Mouse (Mus musculus) heart, embryonic 15.5 days (tissue): ENCODE data around the gene AI837181. TPM values are rescaled to one million over a fixed set of nuclear protein-coding genes. Genes with fewer than 3 reads are reported as not detected.

Experiments used
- ATAC-seq: fragments of 200-750 bp; cut with Nextera tagmentation; replicated peaks from 2 replicates; pipeline ENCODE4 v1.8.0; 2017; ENCODE audit warnings: low read depth, moderate TSS enrichment; ENCODE audit not compliant: insufficient number of reproducible peaks, insufficient read depth, low FRiP score
- H3K27ac ChIP-seq: fragments of 300-500 bp; sonication (generic); 2 replicates; pipeline ENCODE4 v1.5.1; 2015; ENCODE audit warnings: mild to moderate bottlenecking, inconsistent platforms
- H3K27me3 ChIP-seq: fragments of 300-500 bp; sonication (generic); 2 replicates; pipeline ENCODE4 v1.6.1; 2015; ENCODE audit warnings: inconsistent platforms
- H3K36me3 ChIP-seq: fragments of 300-500 bp; sonication (generic); 2 replicates; pipeline ENCODE4 v1.6.1; 2015; ENCODE audit warnings: mild to moderate bottlenecking, inconsistent platforms
- H3K4me1 ChIP-seq: fragments of 300-500 bp; sonication (generic); replicated peaks from 2 replicates; pipeline ENCODE4 v1.6.1; 2015; ENCODE audit warnings: inconsistent platforms
- H3K4me2 ChIP-seq: fragments of 300-500 bp; sonication (generic); 2 replicates; pipeline ENCODE4 v1.6.1; 2015; ENCODE audit warnings: inconsistent platforms, mild to moderate bottlenecking, moderate library complexity
- H3K4me3 ChIP-seq: fragments of 300-500 bp; sonication (generic); 2 replicates; pipeline ENCODE4 v1.5.1; 2015; ENCODE audit warnings: mild to moderate bottlenecking, inconsistent platforms
- H3K9ac ChIP-seq: fragments of 300-500 bp; sonication (generic); 2 replicates; pipeline ENCODE4 v1.6.1; 2015; ENCODE audit warnings: mild to moderate bottlenecking, inconsistent platforms
- H3K9me3 ChIP-seq: fragments of 300-500 bp; sonication (generic); replicated peaks from 2 replicates; pipeline ENCODE4 v1.6.1; 2016; ENCODE audit warnings: inconsistent platforms
- WGBS: fragments of 180-500 bp; shearing (Covaris S2); methylation state at CpG from one replicate; pipeline ENCODE4 v1.1.7; 2015; ENCODE audit warnings: mixed read lengths; 5-methylcytosine and 5-hydroxymethylcytosine counted together
- polyA plus RNA-seq: library from polyadenylated mRNA; unstranded; fragments of >200 nt; fragmentation: Nextera tagmentation; extraction: Ambion mirVana; gene quantifications from 2 replicates; pipeline ENCODE4 v1.2.1, GENCODE M21; 2015

AI837181 gene
- polyA plus RNA-seq, 1 experiment from 2014 or later = 34.8 TPM

- Histone ChIP-seq H3K9me3 (no peaks in the 10 kb centered on the region), H3K27me3 (no peaks in the 10 kb centered on the region), H3K4me1 (peaks cover 50% of the 10 kb centered on the region), H3K4me3 (peak within 1 kb of the TSS; percentile 77), H3K27ac (peak within 1 kb of the TSS; percentile 81), H3K4me2 (peak within 1 kb of the TSS; percentile 76), H3K36me3 (peaks cover 19% of the 10 kb centered on the region), H3K9ac (peak within 1 kb of the TSS; percentile 79)
- ATAC-seq = peak; percentile 51
- WGBS = under 1% methylated on average over 32 of the region's 32 CpGs
Observed at GRCm38 (mm10) chr19:5460465-5460911, 35.5 kb downstream of the AI837181 start, which contains the start of gene Fibp. Gene Fibp (plus strand): TSS chr19:5460615.

- no peak for ATAC-seq
- Histone ChIP-seq H3K27ac (no peak overlapping the region), H3K4me3 (peak overlapping the region; percentile 77), H3K9ac (no peak overlapping the region; the same call in 1 of the 2 replicates), H3K36me3 (peaks cover 28% of the 10 kb centered on the region), H3K27me3 (no peaks in the 10 kb centered on the region), H3K9me3 (no peaks in the 10 kb centered on the region), H3K4me2 (peak overlapping the region; percentile 76), H3K4me1 (peaks cover 41% of the 10 kb centered on the region)
- 84% methylated on average over 6 of the region's 6 CpGs for WGBS
Observed at GRCm38 (mm10) chr19:5461411-5461810, 36.5 kb downstream of the AI837181 start.

- Histone ChIP-seq H3K4me2 (no peak overlapping the region), H3K4me3 (no peak overlapping the region), H3K9me3 (no peaks in the 10 kb centered on the region), H3K36me3 (peaks cover 41% of the 10 kb centered on the region), H3K9ac (no peak overlapping the region), H3K27me3 (no peaks in the 10 kb centered on the region), H3K27ac (no peak overlapping the region), H3K4me1 (peaks cover 31% of the 10 kb centered on the region)
- no peak for ATAC-seq
- WGBS = 85% methylated on average over 9 of the region's 9 CpGs
Observed at GRCm38 (mm10) chr19:5463212-5463611, 38.3 kb downstream of the AI837181 start.

- Histone ChIP-seq H3K27ac (peak overlapping the region; percentile 82), H3K4me2 (peak overlapping the region; percentile 54), H3K4me3 (peak overlapping the region; percentile 36), H3K9ac (peak overlapping the region; percentile 48), H3K9me3 (no peaks in the 10 kb centered on the region), H3K4me1 (peaks cover 30% of the 10 kb centered on the region), H3K36me3 (peaks cover 41% of the 10 kb centered on the region), H3K27me3 (no peaks in the 10 kb centered on the region)
- ATAC-seq = peak; percentile 51; the same call in 1 of the 2 replicates
- 35% methylated on average over 15 of the region's 15 CpGs for WGBS
Observed at GRCm38 (mm10) chr19:5463791-5464562, 39.0 kb downstream of the AI837181 start.

- Histone ChIP-seq H3K9me3 (no peaks in the 10 kb centered on the region), H3K27me3 (no peaks in the 10 kb centered on the region), H3K9ac (0 out of 2 replicates have a peak overlapping the region, but pooled peaks have one; percentile 26), H3K4me3 (peak overlapping the region; percentile 36), H3K36me3 (peaks cover 41% of the 10 kb centered on the region), H3K4me2 (peak overlapping the region; percentile 54), H3K27ac (peak overlapping the region; percentile 82), H3K4me1 (peaks cover 26% of the 10 kb centered on the region)
- WGBS = 94% methylated on average over 8 of the region's 8 CpGs
- ATAC-seq = no peak
Observed at GRCm38 (mm10) chr19:5465037-5465436, 40.1 kb downstream of the AI837181 start.

- WGBS = 85% methylated on average over 6 of the region's 6 CpGs
- no peaks in the 10 kb centered on the region for H3K27me3 ChIP-seq
- no peak overlapping the region for H3K9ac ChIP-seq
- no peak overlapping the region for H3K4me3 ChIP-seq
- no peak overlapping the region for H3K4me2 ChIP-seq
- peaks cover 41% of the 10 kb centered on the region for H3K36me3 ChIP-seq
- ATAC-seq = no peak
- H3K27ac ChIP-seq = no peak overlapping the region
- no peaks in the 10 kb centered on the region for H3K9me3 ChIP-seq
- peaks cover 13% of the 10 kb centered on the region for H3K4me1 ChIP-seq
Observed at GRCm38 (mm10) chr19:5466916-5467500, 42.1 kb downstream of the AI837181 start.

- H3K36me3 ChIP-seq = peaks cover 32% of the 10 kb centered on the region
- H3K4me1 ChIP-seq = peaks cover 16% of the 10 kb centered on the region
- no peak for ATAC-seq
- H3K4me3 ChIP-seq = no peak within 1 kb of the TSS
- no peak within 1 kb of the TSS for H3K27ac ChIP-seq
- H3K9me3 ChIP-seq = no peaks in the 10 kb centered on the region
- WGBS = 52% methylated on average over 5 of the region's 5 CpGs
- 0 out of 2 replicates have a peak within 1 kb of the TSS, but pooled peaks have one; percentile 2 for H3K9ac ChIP-seq
- no peaks in the 10 kb centered on the region for H3K27me3 ChIP-seq
- no peak within 1 kb of the TSS for H3K4me2 ChIP-seq
Observed at GRCm38 (mm10) chr19:5468374-5468773, 43.4 kb downstream of the AI837181 start, which contains the start of gene Ctsw. Gene Ctsw (minus strand): TSS chr19:5468507.

- peaks cover 23% of the 10 kb centered on the region for H3K4me1 ChIP-seq
- H3K36me3 ChIP-seq = peaks cover 9% of the 10 kb centered on the region; the same call in 1 of the 2 replicates
- H3K4me3 ChIP-seq = no peak overlapping the region
- H3K27me3 ChIP-seq = no peaks in the 10 kb centered on the region
- no peak overlapping the region for H3K4me2 ChIP-seq
- no peak for ATAC-seq
- no peak overlapping the region for H3K9ac ChIP-seq
- no peak overlapping the region for H3K27ac ChIP-seq
- WGBS = 49% methylated on average over 5 of the region's 5 CpGs
- no peaks in the 10 kb centered on the region for H3K9me3 ChIP-seq
Observed at GRCm38 (mm10) chr19:5471846-5472245, 46.9 kb downstream of the AI837181 start.

GRCm38 (mm10) chr19:5472857-5473256 lies 47.9 kb downstream of the AI837181 start:
- no peak for ATAC-seq
- H3K27ac ChIP-seq = no peak overlapping the region

GRCm38 (mm10) chr19:5473720-5474119 lies 48.8 kb downstream of the AI837181 start, which contains the start of gene Efemp2:
Gene Efemp2 (plus strand): TSS chr19:5473954.
- Histone ChIP-seq H3K4me1 (peaks cover 23% of the 10 kb centered on the region), H3K4me2 (peak within 1 kb of the TSS; percentile 90), H3K9ac (peak within 1 kb of the TSS; percentile 73), H3K27ac (peak within 1 kb of the TSS; percentile 81), H3K9me3 (no peaks in the 10 kb centered on the region), H3K27me3 (no peaks in the 10 kb centered on the region), H3K36me3 (0 out of 2 replicates have a peak, but pooled peaks cover 2% of the 10 kb centered on the region), H3K4me3 (peak within 1 kb of the TSS; percentile 68)
- ATAC-seq = peak; percentile 82
- WGBS = 3% methylated on average over 22 of the region's 22 CpGs

More at GRCm38 (mm10) chr19:5472857-5473256, 47.9 kb downstream of the AI837181 start:
- Histone ChIP-seq H3K4me2 (no peak overlapping the region), H3K36me3 (no peaks in the 10 kb centered on the region), H3K4me1 (peaks cover 23% of the 10 kb centered on the region), H3K9me3 (no peaks in the 10 kb centered on the region), H3K9ac (no peak overlapping the region), H3K4me3 (no peak overlapping the region), H3K27me3 (no peaks in the 10 kb centered on the region)
- WGBS = 70% methylated on average over 3 of the region's 3 CpGs
